ENCODE assay signal across 8 mouse cellular contexts in genomic region chrX:153707735-153708134, GRCm38 (mm10). TPM values are rescaled to one million over a fixed set of nuclear protein-coding genes. Genes with fewer than 3 reads are reported as not detected.
DNase-seq lines count a peak whose midpoint lies in the region; ATAC-seq and TF ChIP-seq lines count a peak whose summit lies in the region.

No protein-coding gene starts in this region.

- H3K4me1 ChIP-seq in cerebellum, adult 2 months (ENCODE audit: control insufficient read depth, insufficient read depth, low read length), result no peaks in the 10 kb centered on the region
- H3K4me1 ChIP-seq in kidney, embryonic 14.5 days (ENCODE audit: control insufficient read depth, insufficient read depth, low read length), result no peaks in the 10 kb centered on the region
- H3K4me1 ChIP-seq in lung, embryonic 14.5 days (ENCODE audit: insufficient read depth), result no peaks in the 10 kb centered on the region

- peak; percentile 19; the same call in 1 of the 2 replicates for TF ChIP-seq CTCF in cerebellum, adult 2 months (IDR thresholded peaks at IDR 0.05; ENCODE audit: borderline replicate concordance, insufficient read depth, low read depth, low read length)
- peak; percentile 49 for TF ChIP-seq CTCF in lung, embryonic 14.5 days (IDR thresholded peaks at IDR 0.05; ENCODE audit: low read depth)

- no peak overlapping the region for H3K4me3 ChIP-seq in cerebellum, adult 2 months (replicated peaks; ENCODE audit: insufficient read depth, low read depth, low read length)
- H3K4me3 ChIP-seq in kidney, embryonic 14.5 days (ENCODE audit: low read length), result no peak overlapping the region
- H3K4me3 ChIP-seq in lung, embryonic 14.5 days (ENCODE audit: low read depth, low read length), result no peak overlapping the region

- no peaks in the 10 kb centered on the region for H3K36me3 ChIP-seq in kidney, embryonic 14.5 days (ENCODE audit: control insufficient read depth, insufficient read depth, low read length)
- no peaks in the 10 kb centered on the region for H3K36me3 ChIP-seq in lung, embryonic 14.5 days (ENCODE audit: insufficient read depth)

- H3K27me3 ChIP-seq in cerebellum, adult 2 months (ENCODE audit: control insufficient read depth, insufficient read depth, low read length), result no peaks in the 10 kb centered on the region
- no peaks in the 10 kb centered on the region for H3K27me3 ChIP-seq in kidney, embryonic 14.5 days (ENCODE audit: control insufficient read depth, insufficient read depth, low read length)
- no peaks in the 10 kb centered on the region for H3K27me3 ChIP-seq in lung, embryonic 14.5 days (ENCODE audit: insufficient read depth, low read length)

- ATAC-seq in kidney, embryonic 14.5 days (ENCODE audit: low FRiP score, low TSS enrichment), result no peak
- ATAC-seq in lung, embryonic 14.5 days (ENCODE audit: insufficient read depth), result no peak; the same call in 1 of the 2 replicates

- WGBS in cerebellum, adult 2 months, result 12% methylated on average over 4 of the region's 4 CpGs
- 31% methylated on average over 4 of the region's 4 CpGs for WGBS in kidney, embryonic 14.5 days
- 20% methylated on average over 4 of the region's 4 CpGs for WGBS in lung, embryonic 14.5 days

- no peak overlapping the region for H3K4me2 ChIP-seq in kidney, embryonic 14.5 days (replicated peaks; ENCODE audit: low read depth, low read length)
- no peak overlapping the region for H3K4me2 ChIP-seq in lung, embryonic 14.5 days

- DNase-seq in cerebellum, adult 2 months, result no peak
- no peak for DNase-seq in cerebellum, postnatal 36 days
- DNase-seq in kidney, postnatal 14 days, result peak; percentile 16
- peak; percentile 19 for DNase-seq in NIH3T3 (ENCODE audit: low read depth)
- peak; percentile 57 for DNase-seq in lung, embryonic 14.5 days
- no peak for DNase-seq in ovary, adult 18-20 months (ENCODE audit: low spot score)
- DNase-seq in yolk sac, embryonic 10.5 days (ENCODE audit: low spot score), result no peak

- no peaks in the 10 kb centered on the region for H3K9me3 ChIP-seq in kidney, embryonic 14.5 days (ENCODE audit: control insufficient read depth, low read length)
- no peaks in the 10 kb centered on the region for H3K9me3 ChIP-seq in lung, embryonic 14.5 days (ENCODE audit: low read depth, low read length)

- H3K27ac ChIP-seq in cerebellum, adult 2 months (ENCODE audit: insufficient read depth, low read length), result no peak overlapping the region
- no peak overlapping the region for H3K27ac ChIP-seq in kidney, embryonic 14.5 days (ENCODE audit: low read depth, low read length)
- H3K27ac ChIP-seq in lung, embryonic 14.5 days (ENCODE audit: low read depth), result no peak overlapping the region

- TF ChIP-seq POLR2A in cerebellum, adult 2 months (IDR thresholded peaks at IDR 0.05; ENCODE audit: borderline replicate concordance, insufficient read depth, low read length), result no peak

- no peak overlapping the region for H3K9ac ChIP-seq in kidney, embryonic 14.5 days (ENCODE audit: low read depth, low read length)
- H3K9ac ChIP-seq in lung, embryonic 14.5 days, result no peak overlapping the region

RNA-seq across cellular contexts. Expression of gene Kctd12b, which starts 11.5 kb away (rescaled TPM):
- polyA plus RNA-seq in cerebellum, adult 2 months (2012; rRNA removed), result 2.5 and 2.7 TPM in 2 replicates
- polyA plus RNA-seq in kidney, embryonic 14.5 days (2014; fragmentation: Nextera tagmentation; extraction: Ambion mirVana), result 5.5 and 9.5 TPM in 2 replicates
- polyA plus RNA-seq in lung, embryonic 14.5 days (2014; fragmentation: Nextera tagmentation; extraction: Ambion mirVana), result 8.1 and 9.4 TPM in 2 replicates

RNA-seq across cellular contexts. Expression of gene Nbdy, which starts 15.7 kb away (rescaled TPM):
- polyA plus RNA-seq in cerebellum, adult 2 months (2012; rRNA removed), result 108 and 110 TPM in 2 replicates
- 110 and 116 TPM in 2 replicates for polyA plus RNA-seq in kidney, embryonic 14.5 days (2014; fragmentation: Nextera tagmentation; extraction: Ambion mirVana)
- polyA plus RNA-seq in lung, embryonic 14.5 days (2014; fragmentation: Nextera tagmentation; extraction: Ambion mirVana), result 103 and 108 TPM in 2 replicates

Comparison
In these comparisons a context has a peak if more than half of its experiments do, and no peak if none do; other contexts are left out.
1. DNase-seq: peak in kidney, postnatal 14 days (single experiment), NIH3T3 (single experiment) and lung, embryonic 14.5 days (single experiment); none in cerebellum, adult 2 months (0 of 2), cerebellum, postnatal 36 days (0 of 2), ovary, adult 18-20 months (single experiment) and yolk sac, embryonic 10.5 days (single experiment).